Mouse (Mus musculus): ENCODE measurements around the gene Nuak1.

Gene Nuak1

GRCm38 (mm10) chr10:84460420-84461101 lies 20.2 kb upstream of the Nuak1 start:
- Histone ChIP-seq H3K36me3 (ENCODE audit: control insufficient read depth, insufficient read depth, low read length, poor library complexity, severe bottlenecking) (no peaks in the 10 kb centered on the region), H3K27me3 (ENCODE audit: control insufficient read depth, insufficient read depth, low read length, poor library complexity, severe bottlenecking) (no peaks in the 10 kb centered on the region)
- no peak for DNase-seq (ENCODE audit: low read depth, low spot score)

GRCm38 (mm10) chr10:84458094-84458493 lies 17.7 kb upstream of the Nuak1 start:
- no peaks in the 10 kb centered on the region for H3K36me3 ChIP-seq (ENCODE audit: control insufficient read depth, insufficient read depth, low read length, poor library complexity, severe bottlenecking)
- no peak for DNase-seq (ENCODE audit: low read depth, low spot score)
- H3K27me3 ChIP-seq (ENCODE audit: control insufficient read depth, insufficient read depth, low read length, poor library complexity, severe bottlenecking) = no peaks in the 10 kb centered on the region

- Histone ChIP-seq H3K36me3 (ENCODE audit: control insufficient read depth, insufficient read depth, low read length, poor library complexity, severe bottlenecking) (no peaks in the 10 kb centered on the region), H3K27me3 (ENCODE audit: control insufficient read depth, insufficient read depth, low read length, poor library complexity, severe bottlenecking) (no peaks in the 10 kb centered on the region)
- no peak for DNase-seq (ENCODE audit: low read depth, low spot score)
Measured at GRCm38 (mm10) chr10:84457539-84457938, 17.1 kb upstream of the Nuak1 start.

GRCm38 (mm10) chr10:84456632-84457320 lies 16.4 kb upstream of the Nuak1 start:
- no peaks in the 10 kb centered on the region for H3K27me3 ChIP-seq (ENCODE audit: control insufficient read depth, insufficient read depth, low read length, poor library complexity, severe bottlenecking)
- no peaks in the 10 kb centered on the region for H3K36me3 ChIP-seq (ENCODE audit: control insufficient read depth, insufficient read depth, low read length, poor library complexity, severe bottlenecking)
- no peak for DNase-seq (ENCODE audit: low read depth, low spot score)

GRCm38 (mm10) chr10:84451883-84452282 lies 11.5 kb upstream of the Nuak1 start:
- H3K27me3 ChIP-seq (ENCODE audit: control insufficient read depth, insufficient read depth, low read length, poor library complexity, severe bottlenecking) = no peaks in the 10 kb centered on the region
- no peak for DNase-seq (ENCODE audit: low read depth, low spot score)
- H3K36me3 ChIP-seq (ENCODE audit: control insufficient read depth, insufficient read depth, low read length, poor library complexity, severe bottlenecking) = no peaks in the 10 kb centered on the region

- no peaks in the 10 kb centered on the region for H3K27me3 ChIP-seq (ENCODE audit: control insufficient read depth, insufficient read depth, low read length, poor library complexity, severe bottlenecking)
- H3K36me3 ChIP-seq (ENCODE audit: control insufficient read depth, insufficient read depth, low read length, poor library complexity, severe bottlenecking) = no peaks in the 10 kb centered on the region
- DNase-seq (ENCODE audit: low read depth, low spot score) = peak; percentile 82
Measured at GRCm38 (mm10) chr10:84450654-84451053, 10.3 kb upstream of the Nuak1 start.

GRCm38 (mm10) chr10:84449733-84450132 lies 9.3 kb upstream of the Nuak1 start:
- Histone ChIP-seq H3K27me3 (ENCODE audit: control insufficient read depth, insufficient read depth, low read length, poor library complexity, severe bottlenecking) (no peaks in the 10 kb centered on the region), H3K36me3 (ENCODE audit: control insufficient read depth, insufficient read depth, low read length, poor library complexity, severe bottlenecking) (no peaks in the 10 kb centered on the region)
- no peak for DNase-seq (ENCODE audit: low read depth, low spot score)

GRCm38 (mm10) chr10:84447411-84447821 lies 7.0 kb upstream of the Nuak1 start:
- DNase-seq (ENCODE audit: low read depth, low spot score) = no peak
- H3K27me3 ChIP-seq (ENCODE audit: control insufficient read depth, insufficient read depth, low read length, poor library complexity, severe bottlenecking) = no peaks in the 10 kb centered on the region
- H3K36me3 ChIP-seq (ENCODE audit: control insufficient read depth, insufficient read depth, low read length, poor library complexity, severe bottlenecking) = no peaks in the 10 kb centered on the region

GRCm38 (mm10) chr10:84446661-84447060 lies 6.3 kb upstream of the Nuak1 start:
- no peaks in the 10 kb centered on the region for H3K27me3 ChIP-seq (ENCODE audit: control insufficient read depth, insufficient read depth, low read length, poor library complexity, severe bottlenecking)

GRCm38 (mm10) chr10:84444396-84444795 lies 4.0 kb upstream of the Nuak1 start:
- Histone ChIP-seq H3K36me3 (ENCODE audit: control insufficient read depth, insufficient read depth, low read length, poor library complexity, severe bottlenecking) (no peaks in the 10 kb centered on the region), H3K27me3 (ENCODE audit: control insufficient read depth, insufficient read depth, low read length, poor library complexity, severe bottlenecking) (no peaks in the 10 kb centered on the region)
- DNase-seq (ENCODE audit: low read depth, low spot score) = no peak

More at GRCm38 (mm10) chr10:84446661-84447060, 6.3 kb upstream of the Nuak1 start:
- DNase-seq (ENCODE audit: low read depth, low spot score) = no peak
- no peaks in the 10 kb centered on the region for H3K36me3 ChIP-seq (ENCODE audit: control insufficient read depth, insufficient read depth, low read length, poor library complexity, severe bottlenecking)

GRCm38 (mm10) chr10:84441846-84442245 lies 1.4 kb upstream of the Nuak1 start:
- Histone ChIP-seq H3K27me3 (ENCODE audit: control insufficient read depth, insufficient read depth, low read length, poor library complexity, severe bottlenecking) (no peaks in the 10 kb centered on the region), H3K36me3 (ENCODE audit: control insufficient read depth, insufficient read depth, low read length, poor library complexity, severe bottlenecking) (no peaks in the 10 kb centered on the region)
- DNase-seq (ENCODE audit: low read depth, low spot score) = no peak

GRCm38 (mm10) chr10:84441434-84441785 lies 1.0 kb upstream of the Nuak1 start:
- DNase-seq (ENCODE audit: low read depth, low spot score) = no peak
- Histone ChIP-seq H3K36me3 (ENCODE audit: control insufficient read depth, insufficient read depth, low read length, poor library complexity, severe bottlenecking) (no peaks in the 10 kb centered on the region), H3K27me3 (ENCODE audit: control insufficient read depth, insufficient read depth, low read length, poor library complexity, severe bottlenecking) (no peaks in the 10 kb centered on the region)

- Histone ChIP-seq H3K27me3 (ENCODE audit: control insufficient read depth, insufficient read depth, low read length, poor library complexity, severe bottlenecking) (no peaks in the 10 kb centered on the region), H3K36me3 (ENCODE audit: control insufficient read depth, insufficient read depth, low read length, poor library complexity, severe bottlenecking) (no peaks in the 10 kb centered on the region)
- no peak for DNase-seq (ENCODE audit: low read depth, low spot score)
Measured at GRCm38 (mm10) chr10:84440181-84440540, 236 bp downstream of the Nuak1 start.

- Histone ChIP-seq H3K36me3 (ENCODE audit: control insufficient read depth, insufficient read depth, low read length, poor library complexity, severe bottlenecking) (no peaks in the 10 kb centered on the region), H3K27me3 (ENCODE audit: control insufficient read depth, insufficient read depth, low read length, poor library complexity, severe bottlenecking) (no peaks in the 10 kb centered on the region)
- no peak for DNase-seq (ENCODE audit: low read depth, low spot score)
Measured at GRCm38 (mm10) chr10:84439228-84439596, 1.2 kb downstream of the Nuak1 start.

- no peaks in the 10 kb centered on the region for H3K36me3 ChIP-seq (ENCODE audit: control insufficient read depth, insufficient read depth, low read length, poor library complexity, severe bottlenecking)
- no peaks in the 10 kb centered on the region for H3K27me3 ChIP-seq (ENCODE audit: control insufficient read depth, insufficient read depth, low read length, poor library complexity, severe bottlenecking)
- no peak for DNase-seq (ENCODE audit: low read depth, low spot score)
Measured at GRCm38 (mm10) chr10:84438466-84439227, 1.8 kb downstream of the Nuak1 start.

All from splenic B cell, adult 2 months (primary cell).